Comparison of ENCODE assay signal across 8 mouse cellular contexts in genomic region chr12:38779186-38779777, GRCm38 (mm10). TPM values are rescaled to one million over a fixed set of nuclear protein-coding genes. Genes with fewer than 3 reads are reported as not detected.
DNase-seq lines count a peak whose midpoint lies in the region; ATAC-seq and TF ChIP-seq lines count a peak whose summit lies in the region.

Gene Etv1, plus strand, starts transcription at chr12:38779380.

- peak within 1 kb of the TSS; percentile 69 for H3K4me3 ChIP-seq in kidney, adult 2 months (ENCODE audit: insufficient read depth, low read depth, low read length)
- peak within 1 kb of the TSS; percentile 64 for H3K4me3 ChIP-seq in liver, adult 2 months (ENCODE audit: insufficient read depth, low read depth, low read length)
- H3K4me3 ChIP-seq in midbrain, embryonic 16.5 days (ENCODE audit: low read depth, low read length) = peak within 1 kb of the TSS; percentile 55
- H3K4me3 ChIP-seq in stomach, embryonic 14.5 days (ENCODE audit: low read depth, low read length) = peak within 1 kb of the TSS; percentile 57

- H3K9me3 ChIP-seq in midbrain, embryonic 16.5 days (replicated peaks; ENCODE audit: control insufficient read depth, low read length, poor library complexity, severe bottlenecking) = no peaks in the 10 kb centered on the region
- no peaks in the 10 kb centered on the region for H3K9me3 ChIP-seq in stomach, embryonic 14.5 days (ENCODE audit: control insufficient read depth, low read depth, low read length)

- H3K27ac ChIP-seq in kidney, adult 2 months (ENCODE audit: insufficient read depth, low read depth, low read length) = peak within 1 kb of the TSS; percentile 62
- H3K27ac ChIP-seq in liver, adult 2 months (replicated peaks; ENCODE audit: insufficient read depth, low read depth, low read length) = peak within 1 kb of the TSS; percentile 56
- peak within 1 kb of the TSS; percentile 68 for H3K27ac ChIP-seq in midbrain, embryonic 16.5 days (ENCODE audit: low read length)
- peak within 1 kb of the TSS; percentile 96 for H3K27ac ChIP-seq in stomach, embryonic 14.5 days (ENCODE audit: low read length)

- peak within 1 kb of the TSS; percentile 50 for H3K9ac ChIP-seq in liver, adult 2 months (ENCODE audit: low read depth, low read length)
- H3K9ac ChIP-seq in midbrain, embryonic 16.5 days (ENCODE audit: low read depth, low read length) = peak within 1 kb of the TSS; percentile 54
- H3K9ac ChIP-seq in stomach, embryonic 14.5 days (replicated peaks; ENCODE audit: low read depth, low read length) = peak within 1 kb of the TSS; percentile 47

- DNase-seq in spleen, adult 18-20 months = peak; percentile 27 to 43
- no peak for DNase-seq in spleen, adult 12 weeks (ENCODE audit: low spot score)
- DNase-seq in embryo, embryonic 9.5 days (ENCODE audit: extremely low spot score) = peak; percentile 71
- peak; percentile 38 to 65 for DNase-seq in heart, adult 9 months (ENCODE audit: low spot score in 2 of 2)
- DNase-seq in kidney, adult 2 months = peak; percentile 43
- peak; percentile 19 for DNase-seq in liver, adult 2 months (ENCODE audit: extremely low read depth, low read depth, low spot score)

- WGBS in kidney, adult 2 months = 1% methylated on average over 20 of the region's 20 CpGs
- WGBS in liver, adult 2 months = under 1% methylated on average over 20 of the region's 20 CpGs
- under 1% methylated on average over 20 of the region's 20 CpGs for WGBS in midbrain, embryonic 16.5 days
- WGBS in stomach, embryonic 14.5 days = 1% methylated on average over 20 of the region's 20 CpGs

- no peak for TF ChIP-seq POLR2A in kidney, adult 2 months (IDR thresholded peaks at IDR 0.05; ENCODE audit: low read depth, low read length)
- no peak for TF ChIP-seq POLR2A in liver, adult 2 months (IDR thresholded peaks at IDR 0.05; ENCODE audit: extremely low read depth, insufficient read depth, low read length)

- ATAC-seq in midbrain, embryonic 16.5 days = peak; percentile 57
- ATAC-seq in stomach, embryonic 14.5 days (ENCODE audit: insufficient number of reproducible peaks, insufficient read depth, low FRiP score, low read depth) = peak; percentile 47; the same call in 1 of the 2 replicates

- H3K4me2 ChIP-seq in midbrain, embryonic 16.5 days (ENCODE audit: low read length) = peak within 1 kb of the TSS; percentile 100
- peak within 1 kb of the TSS; percentile 95 for H3K4me2 ChIP-seq in stomach, embryonic 14.5 days (replicated peaks; ENCODE audit: low read depth, low read length)

- no peaks in the 10 kb centered on the region for H3K4me1 ChIP-seq in kidney, adult 2 months (ENCODE audit: control insufficient read depth, insufficient read depth, low read length)
- peaks cover 7% of the 10 kb centered on the region for H3K4me1 ChIP-seq in liver, adult 2 months (ENCODE audit: control insufficient read depth, insufficient read depth, low read length)
- peaks cover 12% of the 10 kb centered on the region for H3K4me1 ChIP-seq in midbrain, embryonic 16.5 days (ENCODE audit: control insufficient read depth, insufficient read depth, low read length)
- peaks cover 6% of the 10 kb centered on the region; the same call in 1 of the 2 replicates for H3K4me1 ChIP-seq in stomach, embryonic 14.5 days (ENCODE audit: control insufficient read depth, insufficient read depth, low read length)

- no peak for TF ChIP-seq CTCF in kidney, adult 2 months (conservative IDR thresholded peaks at IDR 0.05; ENCODE audit: insufficient read depth, insufficient read length, low read depth, low read length)
- no peak for TF ChIP-seq CTCF in liver, adult 2 months (IDR thresholded peaks at IDR 0.05; ENCODE audit: low read depth, low read length)

- H3K27me3 ChIP-seq in kidney, adult 2 months (replicated peaks; ENCODE audit: control insufficient read depth, insufficient read depth, low read length) = no peaks in the 10 kb centered on the region
- no peaks in the 10 kb centered on the region for H3K27me3 ChIP-seq in liver, adult 2 months (ENCODE audit: control insufficient read depth, insufficient read depth, low read length)
- no peaks in the 10 kb centered on the region for H3K27me3 ChIP-seq in midbrain, embryonic 16.5 days (ENCODE audit: control insufficient read depth, insufficient read depth, low read depth, low read length)
- no peaks in the 10 kb centered on the region for H3K27me3 ChIP-seq in stomach, embryonic 14.5 days (ENCODE audit: control insufficient read depth, insufficient read depth, low read length)

- no peaks in the 10 kb centered on the region for H3K79me2 ChIP-seq in liver, adult 2 months (ENCODE audit: control insufficient read depth, insufficient read depth, low read length)

- H3K36me3 ChIP-seq in kidney, adult 2 months (ENCODE audit: control insufficient read depth, insufficient read depth, low read length) = no peaks in the 10 kb centered on the region
- H3K36me3 ChIP-seq in liver, adult 2 months (ENCODE audit: control insufficient read depth, insufficient read depth, low read length) = no peaks in the 10 kb centered on the region
- H3K36me3 ChIP-seq in midbrain, embryonic 16.5 days (ENCODE audit: control insufficient read depth, insufficient read depth, low read length) = no peaks in the 10 kb centered on the region
- H3K36me3 ChIP-seq in stomach, embryonic 14.5 days (ENCODE audit: control insufficient read depth, insufficient read depth, low read length) = no peaks in the 10 kb centered on the region

RNA-seq across cellular contexts. Expression of gene Etv1, which starts in this region (rescaled TPM):
- 8.1 and 9.2 TPM in 2 replicates for polyA plus RNA-seq in kidney, adult 2 months (2012; rRNA removed)
- total RNA-seq in liver, adult 2 months (2014; rRNA removed) = 0.83 and 0.87 TPM in 2 replicates
- 0.23 and 0.39 TPM in 2 replicates for polyA plus RNA-seq in liver, adult 2 months (2012; rRNA removed)
- polyA plus RNA-seq in midbrain, embryonic 16.5 days (2015; fragmentation: Nextera tagmentation; extraction: Ambion mirVana) = 30.5 and 34.8 TPM in 2 replicates
- polyA plus RNA-seq in stomach, embryonic 14.5 days (2014; fragmentation: Nextera tagmentation; extraction: Ambion mirVana) = 60.2 and 61.6 TPM in 2 replicates

Comparison
In these comparisons a context has a peak if more than half of its experiments do, and no peak if none do; other contexts are left out.
1. Peak in DNase-seq, H3K4me3 ChIP-seq, H3K27ac ChIP-seq and H3K9ac ChIP-seq in liver, adult 2 months; RNA of the gene not detected or under 1 TPM.